Mouse (Mus musculus) midbrain, embryonic 16.5 days (tissue): ENCODE data around the gene Nol10. TPM values are rescaled to one million over a fixed set of nuclear protein-coding genes. Genes with fewer than 3 reads are reported as not detected.

Experiments
- ATAC-seq: fragments of 200-750 bp; cut with Nextera tagmentation; 2 replicates; pipeline ENCODE4 v1.8.0; 2017; ENCODE audit warnings: moderate TSS enrichment
- H3K27ac ChIP-seq: fragments of 300-500 bp; sonication (generic); 2 replicates; pipeline ENCODE4 v1.5.1; 2014; ENCODE audit warnings: mild to moderate bottlenecking, low read length, mixed read lengths
- H3K27me3 ChIP-seq: fragments of 300-500 bp; sonication (generic); 2 replicates; pipeline ENCODE4 v1.6.1; 2014; ENCODE audit warnings: low read depth, low read length, mixed read lengths; ENCODE audit not compliant: control insufficient read depth, insufficient read depth
- H3K36me3 ChIP-seq: fragments of 300-500 bp; sonication (generic); 2 replicates; pipeline ENCODE4 v1.6.1; 2014; ENCODE audit warnings: mild to moderate bottlenecking, low read length, moderate library complexity, mixed read lengths; ENCODE audit not compliant: control insufficient read depth, insufficient read depth
- H3K4me1 ChIP-seq: fragments of 300-500 bp; sonication (generic); 2 replicates; pipeline ENCODE4 v1.6.1; 2014; ENCODE audit warnings: mild to moderate bottlenecking, low read length, mixed read lengths; ENCODE audit not compliant: control insufficient read depth, insufficient read depth
- H3K4me2 ChIP-seq: fragments of 300-500 bp; sonication (generic); 2 replicates; pipeline ENCODE4 v1.6.1; 2014; ENCODE audit warnings: mild to moderate bottlenecking, low read length, mixed read lengths
- H3K4me3 ChIP-seq: fragments of 300-500 bp; sonication (generic); 2 replicates; pipeline ENCODE4 v1.5.1; 2014; ENCODE audit warnings: low read depth, mild to moderate bottlenecking, low read length, moderate library complexity, mixed read lengths
- H3K9ac ChIP-seq: fragments of 300-500 bp; sonication (generic); 2 replicates; pipeline ENCODE4 v1.6.1; 2014; ENCODE audit warnings: low read depth, low read length, mixed read lengths
- H3K9me3 ChIP-seq: fragments of 300-500 bp; sonication (generic); replicated peaks from 2 replicates; pipeline ENCODE4 v1.6.1; 2014; ENCODE audit warnings: mild to moderate bottlenecking, low read length, mixed read lengths; ENCODE audit not compliant: control insufficient read depth, poor library complexity, severe bottlenecking
- WGBS: fragments of 180-500 bp; shearing (Covaris S2); extraction: QIAGEN DNeasy Blood & Tissue Kit; methylation state at CpG from one replicate; pipeline ENCODE4 v1.1.7; 2014; 5-methylcytosine and 5-hydroxymethylcytosine counted together
- polyA plus RNA-seq: library from polyadenylated mRNA; unstranded; fragments of >200 nt; fragmentation: Nextera tagmentation; extraction: Ambion mirVana; gene quantifications from 2 replicates; pipeline ENCODE4 v1.2.1, GENCODE M21; 2015

Nol10 gene
- polyA plus RNA-seq, 1 experiment from 2014 or later = 22.3 TPM

GRCm38 (mm10) chr12:17433712-17434111 is 85.5 kb downstream of the Nol10 start:
- H3K9ac ChIP-seq = no peak overlapping the region
- no peaks in the 10 kb centered on the region for H3K4me1 ChIP-seq
- 93% methylated on average over 4 of the region's 4 CpGs for WGBS

GRCm38 (mm10) chr12:17436471-17436870 is 88.2 kb downstream of the Nol10 start:
- no peak for ATAC-seq
- Histone ChIP-seq H3K4me2 (no peak overlapping the region), H3K27ac (no peak overlapping the region), H3K9me3 (no peaks in the 10 kb centered on the region), H3K9ac (no peak overlapping the region), H3K27me3 (no peaks in the 10 kb centered on the region), H3K4me3 (no peak overlapping the region), H3K4me1 (no peaks in the 10 kb centered on the region), H3K36me3 (peaks cover under 1% of the 10 kb centered on the region; the same call in 1 of the 2 replicates)
- 83% methylated on average over 2 of the region's 2 CpGs for WGBS

More at GRCm38 (mm10) chr12:17433712-17434111, 85.5 kb downstream of the Nol10 start:
- ATAC-seq = no peak
- no peaks in the 10 kb centered on the region for H3K27me3 ChIP-seq
- H3K36me3 ChIP-seq = peaks cover 7% of the 10 kb centered on the region; the same call in 1 of the 2 replicates
- H3K9me3 ChIP-seq = no peaks in the 10 kb centered on the region
- no peak overlapping the region for H3K4me2 ChIP-seq
- no peak overlapping the region for H3K4me3 ChIP-seq
- H3K27ac ChIP-seq = no peak overlapping the region

GRCm38 (mm10) chr12:17440251-17440651 is 92.0 kb downstream of the Nol10 start:
- Histone ChIP-seq H3K27ac (no peak overlapping the region), H3K36me3 (no peaks in the 10 kb centered on the region), H3K4me1 (no peaks in the 10 kb centered on the region), H3K27me3 (no peaks in the 10 kb centered on the region), H3K9me3 (no peaks in the 10 kb centered on the region), H3K4me2 (no peak overlapping the region), H3K9ac (no peak overlapping the region), H3K4me3 (no peak overlapping the region)
- WGBS = 80% methylated on average over 7 of the region's 7 CpGs
- ATAC-seq = no peak

GRCm38 (mm10) chr12:17441495-17441894 is 93.2 kb downstream of the Nol10 start:
- Histone ChIP-seq H3K27ac (no peak overlapping the region), H3K4me2 (no peak overlapping the region), H3K9ac (no peak overlapping the region), H3K4me1 (no peaks in the 10 kb centered on the region), H3K27me3 (no peaks in the 10 kb centered on the region), H3K4me3 (no peak overlapping the region), H3K36me3 (no peaks in the 10 kb centered on the region), H3K9me3 (no peaks in the 10 kb centered on the region)
- ATAC-seq = no peak
- WGBS = 21% methylated on average over 9 of the region's 9 CpGs

- H3K4me2 ChIP-seq = no peak overlapping the region
- H3K27me3 ChIP-seq = no peaks in the 10 kb centered on the region
- no peaks in the 10 kb centered on the region for H3K4me1 ChIP-seq
- H3K4me3 ChIP-seq = no peak overlapping the region
- H3K27ac ChIP-seq = no peak overlapping the region
- WGBS = 76% methylated on average over 11 of the region's 11 CpGs
- no peaks in the 10 kb centered on the region for H3K9me3 ChIP-seq
- no peaks in the 10 kb centered on the region for H3K36me3 ChIP-seq
- no peak overlapping the region for H3K9ac ChIP-seq
- no peak for ATAC-seq
Observed at GRCm38 (mm10) chr12:17444406-17444805, 96.1 kb downstream of the Nol10 start.

GRCm38 (mm10) chr12:17445251-17445650 is 97.0 kb downstream of the Nol10 start:
- Histone ChIP-seq H3K27ac (no peak overlapping the region), H3K9me3 (no peaks in the 10 kb centered on the region), H3K4me2 (no peak overlapping the region), H3K9ac (no peak overlapping the region), H3K36me3 (no peaks in the 10 kb centered on the region), H3K4me1 (no peaks in the 10 kb centered on the region), H3K4me3 (no peak overlapping the region), H3K27me3 (no peaks in the 10 kb centered on the region)
- no peak for ATAC-seq
- WGBS = 95% methylated on average over 7 of the region's 7 CpGs

GRCm38 (mm10) chr12:17448781-17449180 is 100.5 kb downstream of the Nol10 start:
- Histone ChIP-seq H3K4me3 (no peak overlapping the region), H3K4me2 (no peak overlapping the region), H3K27me3 (no peaks in the 10 kb centered on the region), H3K4me1 (no peaks in the 10 kb centered on the region), H3K9me3 (no peaks in the 10 kb centered on the region), H3K27ac (no peak overlapping the region), H3K9ac (no peak overlapping the region), H3K36me3 (no peaks in the 10 kb centered on the region)
- WGBS = 86% methylated on average over 3 of the region's 3 CpGs
- ATAC-seq = no peak

GRCm38 (mm10) chr12:17449661-17450091 is 101.4 kb downstream of the Nol10 start:
- WGBS = 86% methylated on average over 4 of the region's 4 CpGs

GRCm38 (mm10) chr12:17450503-17450902 is 102.2 kb downstream of the Nol10 start:
- H3K9ac ChIP-seq = no peak overlapping the region
- no peaks in the 10 kb centered on the region for H3K4me1 ChIP-seq
- 80% methylated on average over 4 of the region's 4 CpGs for WGBS
- ATAC-seq = no peak
- no peaks in the 10 kb centered on the region for H3K36me3 ChIP-seq
- no peak overlapping the region for H3K4me3 ChIP-seq
- no peak overlapping the region for H3K4me2 ChIP-seq
- H3K27me3 ChIP-seq = no peaks in the 10 kb centered on the region
- no peak overlapping the region for H3K27ac ChIP-seq
- H3K9me3 ChIP-seq = no peaks in the 10 kb centered on the region

More at GRCm38 (mm10) chr12:17449661-17450091, 101.4 kb downstream of the Nol10 start:
- Histone ChIP-seq H3K4me3 (no peak overlapping the region), H3K27ac (no peak overlapping the region), H3K9ac (no peak overlapping the region), H3K36me3 (no peaks in the 10 kb centered on the region), H3K27me3 (no peaks in the 10 kb centered on the region), H3K4me1 (no peaks in the 10 kb centered on the region), H3K4me2 (no peak overlapping the region), H3K9me3 (no peaks in the 10 kb centered on the region)
- no peak for ATAC-seq
